Mouse (Mus musculus) hindlimb bud, embryonic 11.5 days (tissue): ENCODE data around the gene Col1a1.
"Not testable (repeated sequence)": the region's sequence is repeated elsewhere in the genome, so short reads cannot be mapped to it uniquely, and the experiment has no call there.

Source experiments
- DNase-seq: peaks from one replicate; pipeline ENCODE4 v3.0.0-alpha.2; 2012; ENCODE audit warnings: low read depth, low spot score; ENCODE audit errors: extremely low spot score

Gene Col1a1

DNA sequence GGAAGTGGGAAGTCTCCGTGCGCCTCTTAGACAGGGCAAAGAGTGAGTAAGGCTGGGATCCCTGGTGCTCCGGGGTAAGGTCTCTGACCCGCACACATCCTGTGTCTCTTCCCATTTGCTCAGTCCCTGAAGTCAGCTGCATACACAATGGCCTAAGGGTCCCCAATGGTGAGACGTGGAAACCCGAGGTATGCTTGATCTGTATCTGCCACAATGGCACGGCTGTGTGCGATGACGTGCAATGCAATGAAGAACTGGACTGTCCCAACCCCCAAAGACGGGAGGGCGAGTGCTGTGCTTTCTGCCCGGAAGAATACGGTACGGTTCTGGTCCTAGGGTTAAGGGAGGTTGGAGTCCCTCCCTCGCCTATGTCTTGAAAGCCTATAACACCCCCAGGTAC lies 1.8 kb downstream of the Col1a1 start:
- no peak for DNase-seq

DNA sequence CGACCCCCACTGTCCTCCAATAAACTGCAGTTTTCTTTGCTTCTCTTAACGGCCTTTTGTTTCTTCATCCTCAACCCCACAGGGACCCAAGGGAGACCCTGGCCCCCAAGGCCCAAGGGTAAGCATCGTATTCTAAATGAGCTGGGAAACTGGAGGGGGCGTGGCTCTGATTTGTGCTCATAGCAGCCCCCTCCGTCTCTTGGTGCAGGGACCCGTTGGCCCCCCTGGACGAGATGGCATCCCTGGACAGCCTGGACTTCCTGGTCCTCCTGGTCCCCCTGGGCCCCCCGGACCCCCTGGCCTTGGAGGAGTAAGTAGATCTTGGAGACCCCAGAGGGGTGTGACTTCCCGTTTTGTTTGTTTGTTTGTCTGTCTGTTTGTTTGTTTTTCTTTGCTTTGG lies 2.3 kb downstream of the Col1a1 start:
- DNase-seq, result no peak

DNA sequence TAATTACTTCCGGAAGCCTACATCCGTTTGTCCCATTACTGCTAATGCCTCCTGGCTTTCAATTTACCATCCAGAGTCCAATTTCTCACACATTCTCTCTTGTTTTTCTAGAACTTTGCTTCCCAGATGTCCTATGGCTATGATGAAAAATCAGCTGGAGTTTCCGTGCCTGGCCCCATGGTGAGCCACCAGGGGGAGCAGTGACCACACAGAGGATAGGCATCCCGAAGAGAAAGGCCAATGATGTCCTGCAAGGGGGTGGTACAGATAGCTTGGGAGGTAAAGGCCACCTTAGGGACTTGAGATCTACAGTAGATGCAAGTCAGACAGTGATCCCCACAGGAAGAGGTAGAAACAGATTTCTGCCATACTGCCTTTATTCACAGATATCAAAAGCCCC lies 3.3 kb downstream of the Col1a1 start:
- DNase-seq, result no peak

DNA sequence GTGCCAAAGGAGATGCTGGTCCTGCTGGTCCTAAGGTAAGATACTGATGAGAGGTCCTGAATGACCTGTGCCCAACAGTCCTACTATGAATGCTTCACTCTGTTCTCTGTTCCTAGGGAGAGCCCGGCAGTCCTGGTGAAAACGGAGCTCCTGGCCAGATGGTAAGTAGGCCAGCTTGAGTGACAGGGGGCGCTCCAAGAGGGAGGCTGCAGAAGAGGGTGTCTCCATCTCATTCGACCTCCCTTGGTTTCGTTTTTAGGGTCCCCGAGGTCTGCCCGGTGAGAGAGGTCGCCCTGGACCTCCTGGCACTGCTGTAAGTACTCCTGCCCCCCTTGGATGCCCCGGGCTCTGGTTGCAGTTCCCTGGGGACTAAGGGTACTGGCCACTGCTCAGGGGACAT lies 5.1 kb downstream of the Col1a1 start:
- no peak for DNase-seq

DNA sequence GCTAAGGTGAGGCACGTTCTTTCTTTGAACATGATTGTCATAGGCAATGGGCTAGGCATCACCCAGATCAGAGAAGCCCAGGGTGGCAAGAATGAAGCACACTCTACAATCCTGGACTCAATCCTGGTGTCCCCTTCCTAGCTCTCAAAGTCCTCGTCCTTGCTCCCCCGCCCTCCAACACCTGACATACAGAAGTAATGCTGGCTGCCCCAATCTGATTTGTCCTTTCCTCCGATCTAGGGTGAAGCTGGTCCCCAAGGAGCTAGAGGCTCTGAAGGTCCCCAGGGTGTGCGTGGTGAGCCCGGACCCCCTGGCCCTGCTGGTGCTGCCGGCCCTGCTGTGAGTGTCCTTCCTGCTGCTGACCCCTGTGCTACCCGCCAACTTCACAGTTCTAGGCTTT lies 5.8 kb downstream of the Col1a1 start:
- no peak for DNase-seq

DNA sequence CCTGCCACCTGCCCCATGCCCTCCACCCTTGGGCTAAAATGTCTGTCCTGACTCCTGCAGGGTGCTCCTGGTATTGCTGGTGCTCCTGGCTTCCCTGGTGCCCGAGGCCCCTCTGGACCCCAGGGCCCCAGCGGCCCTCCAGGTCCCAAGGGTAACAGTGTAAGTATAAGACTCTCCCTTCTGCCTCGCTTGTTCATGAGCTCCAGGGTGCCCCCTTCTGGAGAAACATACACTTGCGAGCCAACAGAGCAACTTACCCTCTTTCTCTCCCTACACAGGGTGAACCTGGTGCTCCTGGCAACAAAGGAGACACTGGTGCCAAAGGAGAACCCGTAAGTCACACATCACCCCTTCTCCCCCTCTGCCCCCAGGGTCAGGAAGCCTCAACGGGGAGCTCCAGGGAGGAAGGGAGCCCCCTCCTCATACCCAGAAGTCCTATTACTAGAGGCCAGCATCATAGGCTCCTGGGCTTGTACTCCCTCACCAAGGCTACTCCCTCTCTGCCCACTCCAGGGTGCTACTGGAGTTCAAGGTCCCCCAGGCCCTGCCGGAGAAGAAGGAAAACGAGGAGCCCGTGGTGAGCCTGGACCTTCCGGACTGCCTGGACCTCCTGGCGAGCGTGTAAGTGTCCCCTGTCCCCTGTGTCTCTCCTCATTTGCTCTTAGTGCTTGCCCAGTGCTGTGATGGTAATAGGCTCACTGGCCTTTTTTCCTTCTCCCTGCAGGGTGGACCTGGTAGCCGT lies 6.4 kb downstream of the Col1a1 start:
- DNase-seq, result no peak

DNA sequence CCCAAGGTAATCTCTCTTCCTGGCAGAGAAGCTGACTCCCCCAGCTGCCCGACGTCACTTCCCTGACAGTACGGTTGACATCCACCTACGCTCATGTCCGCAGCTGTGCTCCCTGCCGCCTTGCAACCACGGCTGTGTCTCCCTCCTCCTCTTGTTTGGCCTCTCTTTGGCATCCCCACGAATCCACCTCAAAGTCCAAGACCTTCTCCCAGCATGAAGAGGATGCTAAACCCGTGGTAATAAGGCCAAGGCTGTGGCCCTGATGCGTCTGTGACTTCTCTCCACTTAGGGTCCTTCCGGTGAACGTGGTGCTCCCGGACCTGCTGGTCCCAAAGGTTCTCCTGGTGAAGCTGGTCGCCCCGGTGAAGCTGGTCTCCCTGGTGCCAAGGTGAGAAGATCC lies 7.0 kb downstream of the Col1a1 start:
- no peak for DNase-seq

DNA sequence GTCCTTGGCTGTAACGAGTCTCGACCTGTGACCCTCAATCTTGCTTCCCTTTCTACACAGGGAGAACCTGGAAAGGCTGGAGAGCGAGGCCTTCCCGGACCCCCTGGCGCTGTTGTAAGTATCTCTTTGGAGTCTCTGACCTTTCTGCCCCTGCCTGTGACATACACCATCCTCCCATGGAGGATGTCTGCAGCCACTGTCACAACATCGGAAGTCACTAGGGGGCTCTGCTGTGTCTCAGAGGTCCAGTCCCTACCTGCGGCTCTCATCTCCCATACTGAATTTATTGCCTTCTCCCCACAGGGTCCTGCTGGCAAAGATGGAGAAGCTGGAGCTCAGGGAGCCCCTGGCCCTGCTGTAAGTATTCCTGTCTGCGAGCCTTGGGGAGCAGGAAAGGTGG lies 8.3 kb downstream of the Col1a1 start:
- DNase-seq, result no peak

DNA sequence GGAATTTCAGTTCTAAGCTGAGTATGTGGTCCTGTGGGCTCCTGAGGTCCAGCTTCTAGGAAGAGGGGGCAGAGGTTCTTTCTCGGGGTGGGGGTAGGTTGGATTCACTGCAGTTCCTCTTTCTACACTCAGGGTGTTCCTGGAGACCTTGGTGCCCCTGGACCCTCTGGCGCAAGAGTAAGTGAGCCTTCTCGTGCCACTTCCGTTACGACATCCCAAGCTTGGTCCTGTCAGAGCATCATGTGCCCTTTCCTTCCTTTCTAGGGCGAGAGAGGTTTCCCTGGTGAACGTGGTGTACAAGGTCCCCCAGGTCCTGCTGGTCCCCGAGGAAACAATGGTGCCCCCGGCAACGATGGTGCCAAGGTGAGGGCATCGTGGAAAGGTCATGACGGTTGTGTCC lies 9.2 kb downstream of the Col1a1 start:
- DNase-seq, result no peak

DNA sequence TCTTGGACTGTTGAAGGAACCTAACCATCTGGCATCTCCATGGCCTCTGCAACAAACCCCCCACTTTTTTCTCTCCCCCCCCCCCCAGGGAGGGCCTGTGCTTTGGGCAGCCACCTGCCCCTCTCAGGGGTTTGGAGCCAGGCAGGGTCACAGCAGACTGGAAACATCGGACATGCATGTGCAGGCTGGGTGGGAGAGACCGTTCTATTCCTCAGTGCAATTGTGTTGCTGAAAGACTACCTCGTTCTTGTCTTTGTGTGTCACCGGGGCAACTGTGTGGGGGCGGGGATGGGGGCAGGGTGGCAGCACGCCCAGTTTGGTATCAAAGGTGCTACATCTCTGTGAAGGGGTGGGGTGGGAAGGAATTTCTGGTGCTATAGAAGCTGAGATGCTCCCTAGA lies 16.1 kb downstream of the Col1a1 start:
- DNase-seq, result no peak

DNA sequence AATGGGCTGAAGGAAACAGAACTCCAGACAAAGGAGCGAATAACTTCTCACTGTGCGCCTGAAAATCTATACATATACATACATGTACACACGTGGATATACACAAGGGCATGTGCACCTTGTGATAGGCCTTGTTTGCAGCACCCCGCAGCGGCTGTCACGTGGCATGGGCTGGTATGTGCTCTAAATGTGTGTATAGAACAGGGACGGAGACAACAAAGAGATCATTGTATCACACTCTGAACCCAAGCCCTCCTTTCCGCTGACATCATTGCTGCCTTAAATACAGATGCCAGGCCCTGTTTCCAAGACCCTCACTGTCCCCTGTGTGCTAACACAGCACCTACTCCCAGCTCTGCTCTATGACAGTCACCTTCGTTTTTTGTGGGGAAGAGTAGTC lies 19.1 kb downstream of the Col1a1 start:
- no peak for DNase-seq

DNA sequence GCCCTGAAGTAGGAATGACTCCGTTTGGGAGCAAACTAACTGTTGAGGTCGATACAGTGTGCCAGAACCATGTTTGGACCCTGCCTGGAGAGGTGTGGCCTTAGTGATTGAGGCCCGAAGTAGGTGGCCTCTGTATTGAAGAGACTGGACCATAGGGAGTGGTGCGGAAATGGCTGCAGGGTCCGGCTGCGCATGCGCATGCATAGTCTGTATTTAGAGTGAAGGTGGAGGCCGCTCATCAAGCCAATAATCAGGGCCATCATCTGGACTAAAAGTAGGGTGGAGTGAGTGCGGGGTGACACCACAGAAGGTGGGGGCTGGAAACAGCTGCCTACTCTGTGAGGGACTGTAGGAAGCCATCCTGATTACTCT lies 21.7 kb downstream of the Col1a1 start:
- no peak for DNase-seq

DNA sequence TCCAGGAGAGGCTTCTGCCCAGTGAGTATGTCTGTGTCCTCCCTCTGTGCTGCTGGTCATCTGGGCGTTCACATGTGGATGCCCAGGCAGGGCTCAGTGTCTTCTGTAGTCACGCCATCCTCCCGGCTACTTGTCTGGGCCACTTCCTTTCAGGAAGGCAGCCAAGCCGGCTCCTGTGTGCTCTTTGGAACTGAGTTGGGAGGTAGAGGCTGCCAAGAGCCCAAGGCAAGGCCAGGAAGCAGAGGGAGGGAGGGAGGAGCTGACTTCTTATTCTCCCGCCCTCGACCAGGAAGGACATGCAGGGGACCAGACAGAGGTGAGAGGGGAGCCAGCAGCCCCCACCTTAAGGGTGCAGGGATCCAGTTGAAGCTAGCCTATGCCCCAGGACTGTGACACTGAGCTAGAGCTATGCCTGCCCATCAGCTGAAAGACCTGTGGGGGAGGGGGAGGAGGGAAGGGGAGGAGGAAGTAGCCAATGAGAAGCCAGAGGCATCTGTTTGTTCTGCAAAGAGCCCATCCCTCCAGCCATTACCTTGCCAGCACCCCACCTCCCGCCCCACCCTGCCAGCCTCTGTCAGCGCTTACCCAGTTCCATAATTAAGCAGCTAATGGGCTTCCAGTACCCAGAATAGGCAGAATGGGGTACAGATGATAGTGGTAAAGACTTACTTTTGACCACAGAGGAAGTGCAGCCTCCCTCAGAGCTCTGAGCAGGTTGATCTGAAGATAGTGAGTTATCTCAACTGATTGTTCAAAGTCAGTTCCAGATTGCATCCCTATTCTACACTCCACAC lies 22.2 kb downstream of the Col1a1 start:
- DNase-seq, result no peak

DNA sequence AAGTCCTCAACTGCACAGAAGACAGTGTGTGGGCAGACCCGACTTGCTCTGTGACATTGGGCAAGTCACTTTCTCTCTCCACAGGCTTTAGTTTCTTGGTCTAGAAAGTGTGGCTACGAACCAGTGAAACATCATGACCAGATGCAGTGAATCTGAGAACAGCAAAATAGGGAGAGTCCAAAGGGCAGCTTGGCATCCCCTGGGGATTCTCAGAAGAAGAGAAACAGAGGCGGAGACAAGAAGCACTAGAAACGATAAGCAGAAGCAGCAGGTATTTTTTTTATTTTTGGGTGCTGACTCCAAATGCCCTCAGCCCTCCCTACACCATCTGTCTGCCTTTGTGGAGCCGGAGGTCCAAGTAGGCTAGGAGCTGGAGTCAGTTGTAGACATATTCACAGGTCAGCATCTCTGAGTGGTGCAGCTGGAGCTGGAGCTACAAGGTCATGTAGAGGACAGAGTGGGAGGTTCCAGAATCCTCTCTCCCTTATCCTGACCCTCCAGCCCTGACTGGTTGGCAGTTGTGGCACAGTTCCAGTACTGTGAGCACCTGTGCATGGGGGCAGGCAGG lies 26.6 kb downstream of the Col1a1 start:
- DNase-seq, result no peak

DNA sequence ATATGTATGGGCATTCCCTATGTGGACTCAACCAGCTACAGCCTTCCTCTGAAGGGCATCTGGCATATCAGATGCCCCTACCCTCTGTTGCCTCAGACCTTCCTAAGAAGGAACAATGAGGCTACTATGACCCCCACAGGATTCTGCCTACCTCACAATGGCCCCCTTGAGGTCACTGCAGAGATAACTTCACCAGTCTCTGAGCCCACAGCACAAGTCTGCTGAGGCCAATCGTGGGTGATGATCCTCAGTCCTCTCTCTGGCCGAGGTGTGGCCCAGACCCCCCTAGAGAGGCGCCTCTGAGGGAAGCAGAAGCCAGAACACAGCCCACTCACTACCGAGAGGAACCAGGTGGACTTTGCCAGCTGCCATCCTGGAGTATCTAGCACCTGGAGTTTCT lies 31.4 kb downstream of the Col1a1 start, which contains the start of gene Hils1:
TSS of gene Hils1 (plus strand) at position 175 of the 400 bp plus-strand sequence.
- no peak for DNase-seq

DNA sequence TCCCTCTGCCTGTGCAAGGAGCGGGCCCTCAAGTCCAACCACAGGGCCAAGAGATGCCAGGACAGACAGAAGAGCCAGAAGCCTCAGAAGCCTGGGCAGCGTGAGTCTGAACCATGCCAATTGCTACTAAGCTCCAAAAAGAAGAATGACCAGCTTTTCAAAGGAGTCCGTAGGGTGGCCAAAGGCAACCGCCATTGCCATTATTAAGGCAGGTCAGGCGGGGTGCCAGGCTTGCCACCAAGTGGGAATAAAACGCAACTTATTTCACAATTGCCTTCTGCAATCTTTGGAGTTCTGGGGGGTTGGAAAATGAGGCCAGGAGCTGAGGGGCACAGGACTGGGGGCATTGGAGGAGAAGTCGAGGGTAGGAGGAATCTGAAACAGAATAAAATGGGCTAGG lies 32.2 kb downstream of the Col1a1 start:
- DNase-seq, result no peak

DNA sequence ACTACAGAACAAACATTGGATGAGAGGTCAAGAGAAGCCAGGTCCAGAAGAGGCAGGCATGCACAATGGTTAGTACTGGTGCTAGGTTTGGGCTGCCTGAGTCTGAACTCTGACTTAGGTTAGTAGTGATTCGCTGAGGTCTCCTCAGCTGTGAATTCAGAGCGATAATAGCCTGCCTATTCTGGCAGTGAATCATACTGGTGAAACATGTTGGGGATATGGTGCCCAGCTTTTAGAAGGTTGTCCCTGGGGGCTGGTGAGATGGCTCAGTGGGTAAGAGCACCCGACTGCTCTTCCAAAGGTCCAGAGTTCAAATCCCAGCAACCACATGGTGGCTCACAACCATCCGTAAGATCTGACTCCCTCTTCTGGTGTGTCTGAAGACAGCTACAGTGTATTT lies 33.7 kb downstream of the Col1a1 start:
- not testable (repeated sequence) for DNase-seq

DNA sequence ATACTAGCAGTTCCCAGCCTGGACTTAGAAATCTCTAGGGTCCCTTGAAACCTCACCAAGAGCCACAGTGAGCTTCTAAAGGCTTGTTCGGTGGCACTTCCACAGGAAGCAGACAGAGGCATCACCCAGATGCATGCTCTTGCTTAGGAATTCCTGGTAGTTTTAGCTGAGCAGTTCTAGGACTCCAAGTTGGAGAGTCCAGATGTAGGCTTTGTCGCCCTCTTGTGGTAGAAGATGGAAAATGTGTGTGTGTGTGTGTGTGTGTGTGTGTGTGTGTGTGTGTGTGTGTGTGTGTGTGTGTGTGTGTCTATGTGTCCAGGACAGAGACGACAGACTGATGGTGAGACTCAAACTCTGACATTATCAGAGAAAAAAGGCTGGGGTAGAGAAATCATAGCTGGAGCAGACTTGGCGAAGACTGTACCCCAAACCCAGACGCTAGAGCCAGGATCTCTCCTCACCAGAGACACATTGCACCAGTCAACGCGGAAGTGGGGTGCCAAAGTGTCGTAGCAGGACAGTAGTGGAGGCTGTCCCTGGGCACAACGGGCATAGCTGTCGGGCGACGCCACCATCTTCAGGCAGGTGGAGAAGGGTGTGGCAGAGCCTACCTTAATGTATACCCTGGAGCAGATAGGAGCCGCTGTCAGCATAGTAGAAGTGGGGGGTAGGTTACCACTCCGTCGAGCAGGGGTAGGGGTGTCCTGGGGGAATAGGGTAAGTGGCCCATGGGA lies 34.4 kb downstream of the Col1a1 start:
- peak; percentile 77 for DNase-seq

DNA sequence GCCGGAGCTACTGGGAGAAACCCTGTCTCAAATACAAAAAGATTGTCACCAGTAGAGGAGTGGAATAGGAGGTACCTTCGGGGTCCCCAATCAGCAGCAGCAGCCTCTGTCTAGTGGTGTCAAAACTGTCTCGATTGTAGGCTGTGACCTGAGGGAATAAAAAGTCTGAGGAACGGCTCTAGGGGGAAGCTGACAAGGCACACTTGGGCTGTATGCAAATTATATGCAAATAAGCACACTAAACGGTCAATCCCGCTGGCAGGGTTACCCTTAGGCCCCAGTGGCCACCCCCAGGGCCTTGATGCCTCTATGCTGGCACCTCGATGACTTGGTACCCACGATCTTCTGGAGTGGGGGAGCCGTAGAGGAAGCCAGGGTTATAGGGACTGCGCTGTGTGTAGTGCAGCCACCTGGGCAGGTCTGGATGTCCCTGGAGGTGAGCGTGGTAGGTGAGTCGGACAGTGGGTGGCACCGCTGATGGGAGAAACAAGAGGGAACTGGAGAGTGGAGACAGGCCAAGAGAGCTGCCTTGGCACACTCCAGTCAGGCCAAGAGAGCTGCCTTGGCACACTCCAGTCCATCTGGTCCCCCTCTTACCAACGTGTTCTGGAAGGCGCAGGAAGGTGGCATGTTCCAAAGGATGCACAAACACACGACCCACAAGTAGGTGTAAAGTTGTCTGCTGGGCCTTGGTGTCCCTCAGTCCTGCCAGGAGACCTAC lies 36.0 kb downstream of the Col1a1 start:
- no peak for DNase-seq

DNA sequence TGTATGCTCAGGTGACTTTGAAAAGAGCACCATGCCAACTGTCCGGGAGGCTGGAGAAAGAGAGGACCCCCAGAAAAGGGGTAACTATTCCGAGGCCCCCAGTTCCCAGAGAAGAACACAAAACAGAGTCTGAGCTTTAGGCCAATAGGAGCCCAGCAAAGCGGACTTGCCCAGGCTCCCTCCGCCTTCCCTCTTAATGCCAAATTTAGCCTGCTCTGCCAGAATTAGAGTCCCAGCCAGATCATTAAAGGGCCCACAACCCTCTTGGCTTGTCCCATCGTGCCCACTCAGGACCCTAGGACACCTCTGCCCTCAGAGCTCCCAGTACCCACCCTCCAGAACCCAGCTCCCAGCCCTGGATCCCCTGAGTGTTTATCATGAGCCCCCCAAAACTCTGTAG lies 36.9 kb downstream of the Col1a1 start:
- DNase-seq, result no peak

DNA sequence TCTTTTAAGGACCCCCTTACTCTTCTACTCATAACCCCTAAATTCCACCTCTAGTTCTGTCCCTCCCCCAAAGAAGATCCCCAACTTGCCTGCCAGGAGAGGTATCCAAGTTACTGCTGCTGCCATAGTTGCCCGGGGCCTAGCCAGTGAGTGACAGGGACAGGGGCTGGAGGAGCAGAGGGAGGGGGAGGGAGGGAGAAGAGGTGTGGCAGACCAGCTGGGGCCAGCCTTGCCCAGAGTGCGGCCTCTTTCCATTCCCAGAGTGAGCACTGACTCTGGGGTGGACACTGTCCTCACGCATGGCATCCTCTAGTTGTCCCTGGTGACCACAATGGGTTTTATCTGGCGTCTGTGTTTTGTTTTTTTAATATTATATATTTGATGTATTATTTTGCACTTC lies 37.3 kb downstream of the Col1a1 start:
- DNase-seq, result no peak
